Mouse (Mus musculus) retina, postnatal 7 days (tissue): ENCODE measurements around the gene Vmn1r117.
"Not testable (repeated sequence)": the region's sequence is repeated elsewhere in the genome, so short reads cannot be mapped to it uniquely, and the experiment has no call there.

Experiments
- DNase-seq: peaks from one replicate; pipeline ENCODE4 v3.0.0-alpha.2; 2012; ENCODE audit warnings: low read depth, low spot score

Vmn1r117 gene

GRCm38 (mm10) chr7:20884021-20884420, at the start of gene Vmn1r117:
Gene Vmn1r117, minus strand, starts transcription at chr7:20884121.
- DNase-seq, result not testable (repeated sequence)

DNA sequence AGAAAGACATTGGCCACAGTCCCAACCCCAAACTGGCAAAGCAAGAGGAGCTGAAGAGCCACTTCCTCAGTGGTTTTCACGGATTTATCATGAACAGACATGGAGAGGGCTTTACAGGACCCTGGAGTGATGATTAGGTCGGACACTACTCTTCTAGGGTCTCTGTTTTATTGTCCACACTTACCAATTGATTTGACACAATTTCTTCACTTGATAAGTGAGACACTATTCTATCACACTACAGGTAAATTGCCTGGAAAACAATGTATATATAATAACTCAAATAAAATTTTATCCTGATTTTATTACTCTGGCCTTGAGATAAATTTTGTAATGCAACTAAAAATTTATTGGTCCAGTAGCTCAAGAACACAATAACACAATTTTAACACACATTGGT, 28.3 kb upstream of the Vmn1r117 start, which contains the start of gene Vmn1r118:
TSS of gene Vmn1r118 (minus strand) at position 101 of the 400 bp plus-strand sequence.
- not testable (repeated sequence) for DNase-seq

GRCm38 (mm10) chr7:20871956-20872355, 12.0 kb downstream of the Vmn1r117 start, which contains the start of gene Vmn1r116:
Gene Vmn1r116, plus strand, starts transcription at chr7:20872256.
- not testable (repeated sequence) for DNase-seq

DNA sequence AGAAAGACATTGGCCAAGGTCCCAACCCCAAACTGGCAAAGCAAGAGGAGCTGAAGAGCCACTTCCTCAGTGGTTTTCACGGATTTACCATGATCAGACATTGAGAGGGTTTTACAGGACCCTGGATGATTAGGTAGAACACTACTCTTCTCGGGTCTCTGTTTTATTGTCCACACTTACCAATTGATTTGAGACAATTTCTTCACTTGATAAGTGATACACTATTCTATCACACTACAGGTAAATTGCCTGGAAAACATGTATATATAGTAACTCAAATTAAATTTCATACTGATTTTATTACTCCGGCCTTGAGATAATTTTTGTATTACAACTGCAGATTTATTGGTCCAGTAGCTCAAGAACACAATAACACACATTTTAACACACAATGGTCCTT, 39.0 kb downstream of the Vmn1r117 start, which contains the start of gene Vmn1r115:
TSS of gene Vmn1r115 (minus strand) at position 101 of the 400 bp plus-strand sequence.
- not testable (repeated sequence) for DNase-seq
